Mouse (Mus musculus): ENCODE measurements around the gene Nckipsd.

DNA sequence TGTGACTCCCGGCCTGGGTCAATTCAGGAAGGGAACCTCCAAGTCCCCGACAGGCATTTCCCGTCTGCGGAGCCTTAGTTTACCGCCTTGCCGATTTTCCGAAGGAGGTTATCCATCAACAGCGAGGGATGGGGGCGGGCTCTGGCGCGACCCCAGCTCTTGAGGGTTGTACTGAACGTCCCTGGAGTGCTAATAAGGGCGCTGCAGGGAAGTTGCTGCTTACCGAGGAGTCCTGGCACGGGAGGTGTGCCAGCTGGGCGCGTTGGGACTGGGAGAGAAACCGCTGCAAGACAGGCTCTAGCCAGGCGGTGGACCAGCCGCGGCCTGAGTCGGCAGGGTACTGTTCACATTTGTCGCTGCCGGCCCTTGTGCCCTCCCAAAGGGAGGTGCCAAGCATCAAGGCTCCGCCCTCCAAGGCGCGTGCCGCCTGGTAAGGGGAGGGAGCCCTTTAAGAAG, 46.1 kb downstream of the Nckipsd start:
- no peak for TF ChIP-seq POLR2A (IDR thresholded peaks at IDR 0.05; ENCODE audit: borderline replicate concordance, low read depth, low read length)
- no peak for TF ChIP-seq CTCF (IDR thresholded peaks at IDR 0.05; ENCODE audit: low read depth, low read length)

All from bone marrow macrophage, adult 2 months (primary cell).